Mouse (Mus musculus) lung, postnatal 4 days (tissue): ENCODE results near the gene Eif4g3.

ENCODE experiments used
- DNase-seq, 2 experiments: peaks; one replicate each; pipeline ENCODE4 v3.0.0; 2021

The Eif4g3 gene

GRCm38 (mm10) chr4:138250088-138250960 is 257.5 kb downstream of the Eif4g3 start, which contains the start of the genes Sh2d5 and Kif17:
Gene Sh2d5 (plus strand): TSS chr4:138250403.
Gene Kif17 (plus strand): TSS chr4:138250435.
- peak; percentile 71 to 77 for DNase-seq

GRCm38 (mm10) chr4:138251819-138252218 is 259.0 kb downstream of the Eif4g3 start:
- DNase-seq, result peak in 1 of 2 experiments; percentile 13

GRCm38 (mm10) chr4:138252231-138252630 is 259.4 kb downstream of the Eif4g3 start:
- no peak for DNase-seq

GRCm38 (mm10) chr4:138257116-138257687 is 264.4 kb downstream of the Eif4g3 start:
- peak in 1 of 2 experiments; percentile 23 for DNase-seq
